Mouse (Mus musculus) kidney, adult 9 months (tissue): Measurements from ENCODE around the gene Gja5.

ENCODE experiments used
- DNase-seq: peaks from one replicate; pipeline ENCODE4 v3.0.0; 2022

Gene Gja5

GRCm38 (mm10) chr3:97117511-97117910 is 213.0 kb downstream of the Gja5 start:
- no peak for DNase-seq

- DNase-seq = peak; percentile 26
Observed at GRCm38 (mm10) chr3:97118313-97118712, 213.8 kb downstream of the Gja5 start.

GRCm38 (mm10) chr3:97124193-97124592 is 219.7 kb downstream of the Gja5 start:
- no peak for DNase-seq
